Mouse (Mus musculus) megakaryocyte, embryonic 14.5 days (primary cell): ENCODE results near the gene Dnpep. TPM values are rescaled to one million over a fixed set of nuclear protein-coding genes. Genes with fewer than 3 reads are reported as not detected.

Experiments used
- H3K27me3 ChIP-seq: replicated peaks from 2 replicates; pipeline ENCODE3; 2012; ENCODE audit warnings: inconsistent platforms
- H3K36me3 ChIP-seq: replicated peaks from 2 replicates; pipeline ENCODE3; 2012; ENCODE audit warnings: low read length, inconsistent platforms, mixed read lengths
- H3K4me1 ChIP-seq: 2 replicates; pipeline ENCODE4 v1.6.1; 2012; ENCODE audit warnings: inconsistent platforms
- H3K4me3 ChIP-seq: replicated peaks from 2 replicates; pipeline ENCODE3; 2012; ENCODE audit warnings: moderate library complexity, mild to moderate bottlenecking, inconsistent platforms
- H3K9me3 ChIP-seq: 2 replicates; pipeline ENCODE4 v1.6.1; 2012; ENCODE audit warnings: inconsistent platforms
- FLI1 ChIP-seq: IDR thresholded peaks from 2 replicates; pipeline ENCODE4 v1.6.1; 2012; ENCODE audit warnings: low read length, inconsistent platforms, mixed read lengths
- GATA1 ChIP-seq: IDR thresholded peaks from 3 replicates; pipeline ENCODE4 v1.6.1; 2012; ENCODE audit warnings: mixed read lengths, low read length, inconsistent platforms, borderline replicate concordance
- polyA plus RNA-seq: library from polyadenylated mRNA; stranded (reverse); fragments of >175 nt; gene quantifications from 2 replicates; pipeline ENCODE4 v1.2.3, GENCODE M21; 2012; ENCODE audit warnings: low replicate concordance; ENCODE audit not compliant: insufficient read depth

Gene Dnpep
- polyA plus RNA-seq, 1 experiment, result 165 TPM

GRCm38 (mm10) chr1:75349275-75349674, 31.5 kb upstream of the Dnpep start:
- H3K36me3 ChIP-seq, result no peaks in the 10 kb centered on the region
- peaks cover 7% of the 10 kb centered on the region; the same call in 1 of the 2 replicates for H3K4me1 ChIP-seq
- no peak overlapping the region for H3K4me3 ChIP-seq
- no peak for TF ChIP-seq FLI1
- no peak for TF ChIP-seq GATA1
- H3K9me3 ChIP-seq, result peaks cover 5% of the 10 kb centered on the region
- peaks cover 60% of the 10 kb centered on the region for H3K27me3 ChIP-seq

- Histone ChIP-seq H3K9me3 (no peaks in the 10 kb centered on the region), H3K4me1 (peaks cover 7% of the 10 kb centered on the region; the same call in 1 of the 2 replicates), H3K4me3 (no peak overlapping the region), H3K27me3 (peaks cover 67% of the 10 kb centered on the region), H3K36me3 (no peaks in the 10 kb centered on the region)
- TF ChIP-seq GATA1 (no peak), FLI1 (no peak)
Observed at GRCm38 (mm10) chr1:75347279-75347678, 29.5 kb upstream of the Dnpep start.

- no peaks in the 10 kb centered on the region for H3K36me3 ChIP-seq
- H3K9me3 ChIP-seq, result no peaks in the 10 kb centered on the region
- TF ChIP-seq GATA1 (no peak), FLI1 (no peak)
- H3K27me3 ChIP-seq, result peaks cover 82% of the 10 kb centered on the region
- no peak overlapping the region for H3K4me3 ChIP-seq
- peaks cover 7% of the 10 kb centered on the region; the same call in 1 of the 2 replicates for H3K4me1 ChIP-seq
Observed at GRCm38 (mm10) chr1:75345036-75345935, 27.5 kb upstream of the Dnpep start.

GRCm38 (mm10) chr1:75344291-75345035, 26.7 kb upstream of the Dnpep start:
- Histone ChIP-seq H3K9me3 (no peaks in the 10 kb centered on the region), H3K4me3 (no peak overlapping the region), H3K4me1 (peaks cover 7% of the 10 kb centered on the region; the same call in 1 of the 2 replicates), H3K27me3 (peaks cover 81% of the 10 kb centered on the region), H3K36me3 (no peaks in the 10 kb centered on the region)
- TF ChIP-seq GATA1 (no peak), FLI1 (no peak)

GRCm38 (mm10) chr1:75342874-75343416, 25.2 kb upstream of the Dnpep start:
- H3K27me3 ChIP-seq, result peaks cover 81% of the 10 kb centered on the region
- no peak for TF ChIP-seq GATA1
- TF ChIP-seq FLI1, result no peak

GRCm38 (mm10) chr1:75340519-75340918, 22.7 kb upstream of the Dnpep start:
- Histone ChIP-seq H3K9me3 (no peaks in the 10 kb centered on the region), H3K27me3 (peaks cover 73% of the 10 kb centered on the region), H3K36me3 (no peaks in the 10 kb centered on the region), H3K4me3 (no peak overlapping the region), H3K4me1 (peaks cover under 1% of the 10 kb centered on the region; the same call in 1 of the 2 replicates)
- no peak for TF ChIP-seq FLI1
- no peak for TF ChIP-seq GATA1

More at GRCm38 (mm10) chr1:75342874-75343416, 25.2 kb upstream of the Dnpep start:
- H3K4me3 ChIP-seq, result no peak overlapping the region
- H3K9me3 ChIP-seq, result no peaks in the 10 kb centered on the region
- H3K4me1 ChIP-seq, result peaks cover 7% of the 10 kb centered on the region; the same call in 1 of the 2 replicates
- no peaks in the 10 kb centered on the region for H3K36me3 ChIP-seq

- Histone ChIP-seq H3K4me3 (no peak overlapping the region), H3K9me3 (no peaks in the 10 kb centered on the region), H3K36me3 (no peaks in the 10 kb centered on the region), H3K27me3 (peaks cover 65% of the 10 kb centered on the region), H3K4me1 (no peaks in the 10 kb centered on the region)
- TF ChIP-seq GATA1 (no peak), FLI1 (no peak)
Observed at GRCm38 (mm10) chr1:75339337-75339736, 21.5 kb upstream of the Dnpep start.

- no peak for TF ChIP-seq FLI1
- TF ChIP-seq GATA1, result no peak
- H3K9me3 ChIP-seq, result no peaks in the 10 kb centered on the region
- H3K27me3 ChIP-seq, result peaks cover 54% of the 10 kb centered on the region
- H3K36me3 ChIP-seq, result no peaks in the 10 kb centered on the region
- no peaks in the 10 kb centered on the region for H3K4me1 ChIP-seq
- no peak overlapping the region for H3K4me3 ChIP-seq
Observed at GRCm38 (mm10) chr1:75338091-75338694, 20.4 kb upstream of the Dnpep start.

- Histone ChIP-seq H3K4me1 (no peaks in the 10 kb centered on the region), H3K27me3 (peaks cover 49% of the 10 kb centered on the region), H3K9me3 (no peaks in the 10 kb centered on the region), H3K36me3 (no peaks in the 10 kb centered on the region), H3K4me3 (no peak overlapping the region)
- no peak for TF ChIP-seq GATA1
- no peak for TF ChIP-seq FLI1
Observed at GRCm38 (mm10) chr1:75337097-75337496, 19.3 kb upstream of the Dnpep start.
